Mouse (Mus musculus) testis, adult 2 months (tissue): ENCODE results near the gene Shf.

Experiments
- CTCF ChIP-seq: fragments of 200-500 bp; IDR thresholded peaks from 2 replicates; pipeline ENCODE4 v1.5.1; 2012; ENCODE audit warnings: low read depth, mild to moderate bottlenecking, inconsistent platforms, low read length, moderate library complexity; ENCODE audit not compliant: control insufficient read depth, insufficient read depth, insufficient replicate concordance
- POLR2A ChIP-seq: fragments of 200-500 bp; IDR thresholded peaks from 2 replicates; pipeline ENCODE4 v1.6.1; 2012; ENCODE audit warnings: low read depth, mild to moderate bottlenecking, inconsistent platforms, low read length, moderate library complexity; ENCODE audit not compliant: control insufficient read depth

DNA sequence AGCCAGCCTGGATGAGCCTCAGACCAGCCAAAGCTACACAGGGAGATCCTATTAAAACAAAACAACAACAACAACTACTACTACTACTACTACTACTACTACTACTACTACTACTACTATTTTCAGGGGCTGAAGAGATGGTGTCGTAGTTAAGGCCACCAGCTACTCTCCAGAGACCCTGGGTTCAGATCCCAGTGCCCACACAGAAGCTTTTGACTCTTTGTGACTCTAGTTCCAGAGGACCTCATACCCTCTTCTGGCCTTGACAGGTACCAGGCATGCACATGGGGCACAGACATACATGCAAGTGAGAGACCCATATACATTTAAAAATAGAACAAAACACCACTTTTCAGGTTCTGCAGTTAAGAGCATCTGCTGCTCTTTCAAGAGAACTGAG, 3.6 kb upstream of the Shf start:
- TF ChIP-seq CTCF, result no peak
- TF ChIP-seq POLR2A, result no peak
